Mouse (Mus musculus): ENCODE measurements around the gene Vwa5b2. TPM values are rescaled to one million over a fixed set of nuclear protein-coding genes. Genes with fewer than 3 reads are reported as not detected.

The Vwa5b2 gene
- polyA plus RNA-seq, 1 experiment from 2014 or later: 5.5 TPM

DNA sequence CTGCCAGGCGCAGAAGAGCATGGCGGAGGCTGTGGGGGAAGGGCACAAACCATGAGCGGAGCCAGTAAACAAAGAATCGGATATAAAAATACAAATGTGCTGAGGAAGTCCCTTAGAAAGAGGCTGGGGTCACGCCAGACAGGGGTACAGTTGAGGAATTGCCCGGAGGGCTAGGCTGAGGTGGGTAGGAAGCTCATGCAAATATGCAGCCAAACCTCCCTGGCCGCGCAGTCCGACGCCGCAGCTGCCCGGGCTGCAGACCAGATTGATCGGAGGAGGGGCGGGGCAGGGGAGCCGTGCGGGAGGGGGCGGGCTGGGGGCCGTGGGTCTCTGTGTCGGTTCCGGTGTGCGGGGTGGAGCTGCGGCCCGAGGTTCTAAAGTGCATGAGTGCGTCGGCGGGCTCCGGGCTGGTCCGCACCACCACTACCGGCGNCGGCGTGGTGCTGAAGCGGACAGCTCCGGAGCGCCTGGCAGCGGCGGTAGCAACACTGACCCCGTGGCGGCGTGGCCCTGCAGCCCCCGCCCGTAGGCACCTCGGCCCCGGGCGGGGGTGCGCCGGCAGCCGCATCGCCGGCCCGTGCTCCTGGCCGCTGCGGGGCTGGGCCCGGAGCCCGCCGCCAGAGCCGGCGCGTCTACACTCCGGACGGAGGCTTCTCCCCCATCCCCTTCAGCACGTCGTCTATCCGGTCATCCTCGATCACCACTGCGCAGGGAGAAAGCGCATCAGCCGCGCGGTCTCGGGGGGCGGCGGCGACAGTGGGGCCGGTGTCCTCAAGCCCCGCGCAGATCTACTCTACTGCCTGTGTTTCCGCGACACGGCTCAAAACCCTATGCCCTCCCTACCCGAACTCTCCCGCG is 30.5 kb downstream of the Vwa5b2 start:
- no peak overlapping the region for H3K27ac ChIP-seq
- H3K36me3 ChIP-seq: no peaks in the 10 kb centered on the region
- H3K9me3 ChIP-seq: no peaks in the 10 kb centered on the region
- H3K9ac ChIP-seq: no peak overlapping the region
- peaks cover 24% of the 10 kb centered on the region for H3K27me3 ChIP-seq (replicated peaks)
- 2% methylated on average over 81 of the region's 83 CpGs for WGBS
- peak overlapping the region; percentile 97 for H3K4me2 ChIP-seq (replicated peaks)
- peak; percentile 41 for ATAC-seq
- peak overlapping the region; percentile 61 for H3K4me3 ChIP-seq (replicated peaks)
- peaks cover 24% of the 10 kb centered on the region for H3K4me1 ChIP-seq (replicated peaks)

DNA sequence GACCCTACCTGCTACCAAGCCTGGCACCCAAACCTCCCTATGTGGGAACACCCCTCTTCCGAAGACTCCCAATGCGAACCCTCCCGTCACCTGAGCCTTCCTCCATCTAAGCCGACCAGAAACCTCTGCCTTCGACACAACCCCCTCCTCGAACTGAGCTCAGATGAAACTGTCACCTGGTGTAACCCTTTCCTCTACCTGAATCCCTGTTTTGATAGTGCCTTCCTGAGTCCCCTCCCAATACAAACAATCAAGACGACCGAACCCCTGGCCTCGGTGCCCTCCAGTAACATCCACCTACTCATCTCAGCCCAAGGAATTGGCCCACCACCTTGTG is 31.1 kb downstream of the Vwa5b2 start:
- H3K4me3 ChIP-seq (replicated peaks): peak overlapping the region; percentile 61
- peaks cover 24% of the 10 kb centered on the region for H3K27me3 ChIP-seq (replicated peaks)
- H3K27ac ChIP-seq: no peak overlapping the region
- H3K4me2 ChIP-seq (replicated peaks): peak overlapping the region; percentile 97
- 0% methylated on average over 9 of the region's 9 CpGs for WGBS
- no peaks in the 10 kb centered on the region for H3K9me3 ChIP-seq
- no peak overlapping the region for H3K9ac ChIP-seq
- H3K36me3 ChIP-seq: no peaks in the 10 kb centered on the region
- peaks cover 24% of the 10 kb centered on the region for H3K4me1 ChIP-seq (replicated peaks)
- ATAC-seq: no peak

DNA sequence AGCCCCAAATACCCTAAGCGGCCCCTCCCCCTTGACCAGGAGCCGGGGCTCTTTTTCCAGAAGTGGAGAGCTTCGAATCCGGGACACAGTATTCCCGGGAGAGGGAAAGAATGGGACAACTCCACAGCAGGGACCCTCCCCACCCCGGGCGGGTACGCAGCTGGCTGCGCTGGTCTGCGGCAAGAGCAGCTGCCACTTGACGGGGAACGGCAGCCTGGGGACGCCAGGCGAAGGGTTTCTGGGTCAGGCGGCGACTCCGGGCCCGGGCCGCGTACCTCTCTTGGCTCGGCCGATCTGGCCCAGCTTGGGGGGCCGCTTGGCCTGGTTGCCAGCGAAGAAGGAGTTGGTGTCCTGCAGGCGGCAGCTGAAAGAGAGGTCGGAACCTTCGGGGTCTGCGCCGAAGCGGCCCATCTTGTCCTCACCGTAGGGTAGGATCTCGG is 31.5 kb downstream of the Vwa5b2 start:
- 0 out of 2 replicates have a peak overlapping the region, but pooled peaks have one; percentile 27 for H3K27ac ChIP-seq
- WGBS: under 1% methylated on average over 32 of the region's 32 CpGs
- no peak for ATAC-seq
- H3K4me2 ChIP-seq (replicated peaks): peak overlapping the region; percentile 97
- H3K4me1 ChIP-seq (replicated peaks): peaks cover 24% of the 10 kb centered on the region
- H3K4me3 ChIP-seq (replicated peaks): peak overlapping the region; percentile 61
- H3K27me3 ChIP-seq (replicated peaks): peaks cover 24% of the 10 kb centered on the region
- H3K36me3 ChIP-seq: no peaks in the 10 kb centered on the region
- peak overlapping the region; percentile 61 for H3K9ac ChIP-seq
- no peaks in the 10 kb centered on the region for H3K9me3 ChIP-seq

DNA sequence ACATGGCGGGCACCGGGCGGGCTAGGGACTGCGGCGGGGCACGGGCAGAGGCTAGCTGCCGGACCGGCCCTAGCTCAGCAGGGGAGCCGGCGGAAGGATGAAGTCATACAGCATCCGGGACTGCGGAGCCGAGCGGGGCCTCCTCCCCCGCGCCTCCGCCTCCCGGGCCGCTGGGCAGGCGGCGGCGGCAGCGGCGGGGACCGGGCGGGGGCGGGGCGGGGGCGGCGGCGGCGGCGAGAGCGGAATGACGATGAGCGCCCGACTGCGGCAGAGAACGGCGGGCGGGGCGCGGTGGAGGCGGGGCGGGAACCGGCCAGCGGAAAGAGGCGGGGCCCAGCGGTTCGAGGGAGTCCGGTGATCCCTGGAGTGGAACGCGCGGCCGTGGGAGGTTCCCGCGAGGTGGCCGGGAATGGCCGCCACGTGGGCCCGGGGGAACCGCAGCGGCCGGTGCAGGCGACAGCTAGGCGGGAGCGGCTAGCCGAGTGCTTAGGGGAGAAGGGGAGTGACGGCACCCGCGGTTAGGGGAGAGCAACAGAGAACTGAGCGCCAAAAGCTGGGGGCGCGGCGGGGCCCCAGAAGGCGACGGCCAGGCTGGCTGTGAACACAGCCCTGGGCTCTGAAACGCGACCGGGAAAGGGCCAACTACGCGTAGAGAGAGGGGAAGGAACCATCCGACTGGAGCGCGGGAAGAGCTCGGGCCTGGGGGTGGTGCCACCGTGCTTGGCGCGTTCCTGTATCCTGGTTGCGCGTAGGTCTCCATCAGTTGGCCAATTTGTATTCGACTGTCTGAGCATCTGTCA is 32.1 kb downstream of the Vwa5b2 start, which contains the start of gene Camk2n2:
Camk2n2 (minus strand) TSS at position 97 of the 800 bp plus-strand sequence.
- Histone ChIP-seq H3K27me3 (replicated peaks) (peaks cover 24% of the 10 kb centered on the region), H3K36me3 (no peaks in the 10 kb centered on the region), H3K4me2 (replicated peaks) (peak within 1 kb of the TSS; percentile 97), H3K4me1 (replicated peaks) (peaks cover 24% of the 10 kb centered on the region), H3K4me3 (replicated peaks) (peak within 1 kb of the TSS; percentile 61), H3K9me3 (no peaks in the 10 kb centered on the region), H3K27ac (peak within 1 kb of the TSS; percentile 27; the same call in 1 of the 2 replicates), H3K9ac (peak within 1 kb of the TSS; percentile 61)
- ATAC-seq: peak; percentile 75
- WGBS: 1% methylated on average over 56 of the region's 92 CpGs

DNA sequence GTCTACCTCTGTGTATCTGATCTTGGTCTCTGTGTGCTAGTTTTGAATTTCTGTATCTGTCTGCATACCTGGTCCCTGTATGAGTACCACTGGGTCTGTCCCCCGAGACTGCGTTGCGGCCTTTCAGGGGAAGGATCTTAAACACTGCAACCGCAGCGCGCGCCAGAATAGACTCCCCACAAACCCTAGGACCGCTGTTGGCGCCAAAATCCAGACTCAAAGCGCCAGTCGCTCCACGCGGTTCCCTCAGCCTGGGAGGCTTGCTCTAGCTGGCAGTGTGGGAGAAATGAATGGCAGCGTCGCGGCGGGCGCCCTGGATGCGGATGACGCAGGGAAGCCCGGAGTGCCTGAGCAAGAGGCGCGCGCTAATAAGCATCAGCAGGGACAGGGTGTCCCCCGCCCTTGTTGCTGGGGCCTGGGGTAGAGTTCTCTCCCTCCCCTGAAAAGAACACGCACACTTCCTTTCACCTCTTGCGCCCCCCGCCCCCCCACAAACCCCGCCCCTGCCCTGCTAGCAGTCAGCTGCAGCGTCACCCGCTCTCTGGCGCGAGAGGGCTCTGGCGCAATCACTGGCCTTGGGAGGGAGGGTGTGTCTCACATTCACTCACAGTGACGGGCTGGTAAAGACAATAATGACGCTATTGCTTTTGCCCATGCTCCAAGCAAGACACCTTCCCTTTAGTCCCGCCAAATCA is 32.9 kb downstream of the Vwa5b2 start:
- Histone ChIP-seq H3K9ac (peak overlapping the region; percentile 61), H3K36me3 (no peaks in the 10 kb centered on the region), H3K4me3 (replicated peaks) (peak overlapping the region; percentile 61), H3K9me3 (no peaks in the 10 kb centered on the region), H3K4me1 (replicated peaks) (peaks cover 24% of the 10 kb centered on the region), H3K27ac (peak overlapping the region; percentile 23; the same call in 1 of the 2 replicates), H3K27me3 (replicated peaks) (peaks cover 24% of the 10 kb centered on the region), H3K4me2 (replicated peaks) (peak overlapping the region; percentile 97)
- WGBS: under 1% methylated on average over 37 of the region's 37 CpGs
- ATAC-seq: peak; percentile 77

DNA sequence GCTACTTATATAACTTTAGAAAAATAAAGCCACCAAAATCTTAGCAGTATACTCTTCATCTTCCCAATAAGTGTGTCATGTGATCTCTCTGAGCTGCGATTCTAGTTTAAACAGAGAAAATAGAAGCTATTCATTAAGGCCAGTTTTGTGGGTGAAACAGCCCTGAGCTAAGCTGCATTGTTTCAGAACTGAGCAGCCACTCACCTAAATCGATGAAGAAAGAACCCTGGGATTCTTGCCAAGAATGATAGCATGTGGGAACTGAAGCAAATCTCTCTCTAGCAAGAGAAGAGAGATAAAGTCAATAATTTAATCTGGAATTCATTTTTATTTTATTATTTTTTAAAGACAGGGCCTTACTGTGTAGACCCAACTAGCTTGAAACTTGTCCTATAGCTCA is 33.9 kb downstream of the Vwa5b2 start:
- H3K27me3 ChIP-seq (replicated peaks): peaks cover 24% of the 10 kb centered on the region

DNA sequence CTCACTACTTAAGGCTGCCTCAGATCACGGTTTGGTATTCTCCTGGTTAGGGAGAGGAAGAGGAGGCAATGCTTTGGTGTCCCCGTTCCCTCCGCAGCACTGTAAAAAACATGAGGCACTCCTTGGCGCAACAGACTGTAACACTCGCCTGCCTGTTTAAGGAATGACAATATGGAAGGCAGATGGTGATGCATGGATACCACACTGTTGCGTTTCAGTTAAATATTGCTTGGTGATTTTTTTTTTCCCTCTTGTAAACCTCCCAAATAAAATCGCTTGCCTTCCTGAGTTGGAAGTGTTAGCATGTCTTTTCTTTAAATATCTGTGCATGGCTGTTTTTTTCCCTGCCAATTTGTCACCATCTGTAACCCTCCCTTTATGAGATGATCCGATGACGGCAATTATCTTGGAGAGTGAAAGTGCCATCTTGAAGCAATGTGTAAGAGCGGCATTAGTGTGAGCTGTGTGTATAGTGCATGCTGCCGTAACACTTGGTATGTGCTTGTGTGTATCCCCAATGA is 39.7 kb downstream of the Vwa5b2 start:
- Histone ChIP-seq H3K27ac (no peak overlapping the region), H3K4me1 (replicated peaks) (0 out of 2 replicates have a peak, but pooled peaks cover 6% of the 10 kb centered on the region), H3K4me3 (replicated peaks) (no peak overlapping the region), H3K9me3 (no peaks in the 10 kb centered on the region), H3K27me3 (replicated peaks) (peaks cover 20% of the 10 kb centered on the region), H3K36me3 (no peaks in the 10 kb centered on the region), H3K4me2 (replicated peaks) (peak overlapping the region; percentile 97; the same call in 1 of the 2 replicates), H3K9ac (no peak overlapping the region)
- no peak for ATAC-seq
- WGBS: 55% methylated on average over 11 of the region's 11 CpGs

More for the DNA sequence above, 33.9 kb downstream of the Vwa5b2 start:
- 54% methylated on average over 2 of the region's 2 CpGs for WGBS
- Histone ChIP-seq H3K4me3 (replicated peaks) (no peak overlapping the region), H3K4me2 (replicated peaks) (no peak overlapping the region), H3K9me3 (no peaks in the 10 kb centered on the region), H3K27ac (no peak overlapping the region), H3K4me1 (replicated peaks) (peaks cover 24% of the 10 kb centered on the region), H3K36me3 (no peaks in the 10 kb centered on the region), H3K9ac (no peak overlapping the region)
- ATAC-seq: no peak

DNA sequence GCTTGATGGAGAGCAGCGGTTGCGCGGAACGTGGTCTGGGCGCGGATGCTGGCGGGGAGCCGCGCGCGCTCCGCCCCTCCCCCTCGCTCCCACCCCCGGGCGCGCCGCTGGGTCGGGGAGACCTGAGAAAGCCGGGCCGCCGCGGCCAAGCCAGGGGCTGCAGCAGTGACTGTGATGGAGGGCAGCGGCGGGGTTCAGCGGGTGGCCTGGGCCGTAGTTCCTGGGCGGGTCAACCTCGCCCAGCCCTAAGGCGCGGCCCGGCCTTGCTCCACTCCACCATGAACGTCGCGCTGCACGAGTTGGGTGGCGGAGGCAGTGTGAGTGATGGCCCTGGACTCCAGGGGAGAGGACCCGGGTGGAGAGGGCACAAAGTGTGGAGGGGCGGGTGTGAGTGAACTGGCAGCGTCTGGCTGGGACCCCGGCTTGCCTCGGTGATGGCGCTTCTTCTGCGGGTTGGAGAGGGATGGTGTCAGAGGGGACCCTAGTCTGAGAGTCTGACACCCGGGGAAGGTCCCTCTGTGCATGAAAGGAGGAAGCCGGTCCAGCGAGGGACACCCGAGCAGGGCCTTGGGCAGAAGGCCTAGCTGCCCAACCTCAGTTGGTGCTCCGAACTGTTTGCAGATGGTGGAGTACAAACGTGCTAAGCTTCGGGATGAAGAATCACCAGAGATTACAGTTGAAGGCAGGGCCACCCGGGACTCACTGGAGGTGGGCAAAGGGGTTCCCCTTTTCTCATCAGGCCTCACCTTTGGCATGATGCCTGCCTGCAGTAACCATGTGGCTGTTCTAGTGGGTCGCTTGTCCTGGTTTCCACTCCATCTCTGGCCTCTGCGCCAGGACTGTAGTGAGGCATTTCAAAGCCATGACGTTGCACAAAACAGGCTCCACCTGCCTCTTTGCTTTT is 40.7 kb downstream of the Vwa5b2 start, which contains the start of gene Ece2:
Ece2 (plus strand) TSS at position 98 of the 904 bp plus-strand sequence.
- peak; percentile 69 for ATAC-seq
- Histone ChIP-seq H3K4me3 (replicated peaks) (peak within 1 kb of the TSS; percentile 51), H3K9ac (peak within 1 kb of the TSS; percentile 45), H3K36me3 (no peaks in the 10 kb centered on the region), H3K9me3 (no peaks in the 10 kb centered on the region), H3K4me2 (replicated peaks) (peak within 1 kb of the TSS; percentile 97), H3K27me3 (replicated peaks) (peaks cover 20% of the 10 kb centered on the region), H3K27ac (no peak within 1 kb of the TSS), H3K4me1 (replicated peaks) (0 out of 2 replicates have a peak, but pooled peaks cover 6% of the 10 kb centered on the region)
- WGBS: 8% methylated on average over 54 of the region's 54 CpGs

DNA sequence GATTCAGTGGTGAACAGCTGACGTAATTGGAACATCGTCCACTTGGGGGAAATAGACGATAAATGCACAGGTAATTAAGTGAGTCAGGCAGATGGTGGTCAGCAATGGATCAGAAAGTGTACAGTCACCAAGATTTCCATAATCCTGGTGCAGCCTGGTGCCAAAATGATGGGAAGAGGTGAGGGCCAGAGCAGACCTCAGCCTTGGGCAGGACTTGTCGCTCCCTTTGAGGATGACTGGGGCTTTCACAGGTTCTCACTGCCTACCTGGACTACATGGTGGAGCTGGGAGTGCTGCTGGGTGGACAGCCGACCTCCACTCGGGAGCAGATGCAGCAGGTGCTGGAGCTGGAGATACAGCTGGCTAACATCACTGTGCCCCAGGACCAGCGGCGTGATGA is 48.1 kb downstream of the Vwa5b2 start:
- H3K4me1 ChIP-seq (replicated peaks): no peaks in the 10 kb centered on the region
- 71% methylated on average over 8 of the region's 8 CpGs for WGBS
- ATAC-seq: no peak

DNA sequence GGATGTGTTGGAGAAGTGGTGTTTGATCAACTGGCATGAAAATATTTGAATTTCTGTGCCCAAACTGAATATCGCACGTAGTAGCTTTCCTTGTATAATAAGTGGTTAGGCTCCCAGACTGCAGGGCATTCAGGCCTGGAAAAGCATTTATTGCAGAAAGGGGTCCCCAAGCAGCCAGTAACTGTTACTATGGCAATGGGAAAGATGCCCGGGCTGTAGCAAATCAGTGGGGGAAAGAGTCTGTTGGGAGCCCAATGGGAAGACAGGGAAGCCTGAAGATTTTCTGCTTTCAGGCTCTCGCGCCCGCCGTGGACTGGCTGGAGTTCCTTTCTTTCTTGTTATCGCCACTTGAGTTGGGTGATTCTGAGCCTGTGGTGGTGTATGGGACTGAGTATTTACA is 49.1 kb downstream of the Vwa5b2 start:
- Histone ChIP-seq H3K9me3 (no peaks in the 10 kb centered on the region), H3K4me2 (replicated peaks) (no peak overlapping the region), H3K4me3 (replicated peaks) (no peak overlapping the region), H3K27ac (no peak overlapping the region), H3K9ac (no peak overlapping the region), H3K27me3 (replicated peaks) (no peaks in the 10 kb centered on the region), H3K36me3 (no peaks in the 10 kb centered on the region), H3K4me1 (replicated peaks) (no peaks in the 10 kb centered on the region)
- WGBS: 80% methylated on average over 8 of the region's 8 CpGs
- no peak for ATAC-seq

More for the DNA sequence above, 48.1 kb downstream of the Vwa5b2 start:
- Histone ChIP-seq H3K4me2 (replicated peaks) (no peak overlapping the region), H3K9ac (no peak overlapping the region), H3K27me3 (replicated peaks) (no peaks in the 10 kb centered on the region), H3K27ac (no peak overlapping the region), H3K4me3 (replicated peaks) (no peak overlapping the region), H3K36me3 (no peaks in the 10 kb centered on the region), H3K9me3 (no peaks in the 10 kb centered on the region)

DNA sequence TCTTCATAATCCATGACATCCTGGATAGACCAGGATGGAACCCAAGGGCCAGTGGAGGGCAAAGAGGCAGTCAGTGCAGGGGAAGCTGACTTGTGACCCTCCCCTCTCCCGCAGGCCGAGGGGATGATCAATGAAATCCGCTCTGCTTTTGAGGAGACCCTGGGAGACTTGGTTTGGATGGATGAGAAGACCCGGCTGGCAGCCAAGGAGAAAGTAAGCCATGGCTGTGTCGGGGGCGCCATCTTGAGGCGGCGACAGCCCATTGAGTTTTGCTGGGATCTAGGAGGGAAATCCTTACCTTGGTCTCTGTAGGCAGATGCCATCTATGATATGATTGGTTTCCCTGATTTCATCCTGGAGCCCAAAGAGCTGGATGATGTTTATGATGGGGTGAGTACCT is 52.9 kb downstream of the Vwa5b2 start:
- Histone ChIP-seq H3K36me3 (no peaks in the 10 kb centered on the region), H3K4me2 (replicated peaks) (no peak overlapping the region), H3K9me3 (no peaks in the 10 kb centered on the region), H3K27me3 (replicated peaks) (no peaks in the 10 kb centered on the region), H3K9ac (no peak overlapping the region), H3K27ac (no peak overlapping the region), H3K4me1 (replicated peaks) (no peaks in the 10 kb centered on the region), H3K4me3 (replicated peaks) (no peak overlapping the region)
- peak; percentile 63 for ATAC-seq
- 0% methylated on average over 8 of the region's 8 CpGs for WGBS

Data from intestine, embryonic 15.5 days (tissue).